Comparison of ENCODE assay signal across 16 mouse cellular contexts in the genomic region with DNA sequence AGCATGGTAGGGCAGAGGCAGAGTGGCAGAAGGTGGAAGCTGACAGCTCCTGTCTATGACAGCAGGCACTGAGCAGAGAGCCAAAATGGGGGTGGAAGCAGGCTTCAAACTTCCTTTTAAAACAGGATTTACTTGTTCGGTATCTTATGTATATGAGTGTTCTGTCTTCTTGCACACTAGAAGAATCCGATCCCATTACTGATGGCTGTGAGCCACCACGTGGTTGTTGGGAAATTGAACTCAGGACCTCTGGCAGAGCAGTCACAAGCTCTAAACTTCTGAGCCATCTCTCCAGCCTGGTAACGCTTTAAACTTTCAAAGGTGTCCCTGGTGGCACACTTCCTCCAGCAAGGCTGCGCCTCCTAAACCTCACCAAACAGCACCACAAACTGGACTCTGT.
"Had no signal": no experiment of that assay in that cellular context is flagged by ENCODE, and none has a peak within 500 bp of the region (broad histone marks: within the 10 kb centered on the region; RNA-seq: fewer than 3 reads in every experiment).

No protein-coding gene starts in this region.

- H3K9ac ChIP-seq: heart, embryonic 12.5 days; hindbrain, embryonic 12.5 days; hindbrain, embryonic 14.5 days; intestine, embryonic 15.5 days; limb, embryonic 12.5 days; liver, embryonic 13.5 days had no signal

- ATAC-seq: hindbrain, embryonic 16.5 days; inflammation-experienced regulatory T-cells, adult 6 months; intestine, embryonic 15.5 days; intestine, postnatal 0 days had no signal

- H3K9me3 ChIP-seq: heart, embryonic 10.5 days; heart, embryonic 12.5 days; hindbrain, embryonic 10.5 days; hindbrain, embryonic 12.5 days; intestine, embryonic 15.5 days; limb, embryonic 10.5 days; limb, embryonic 12.5 days; liver, embryonic 13.5 days had no signal

- H3K27me3 ChIP-seq: heart, embryonic 12.5 days; hindbrain, embryonic 12.5 days; intestine, embryonic 15.5 days; limb, embryonic 12.5 days; liver, embryonic 13.5 days had no signal

- H3K27ac ChIP-seq: heart, embryonic 10.5 days; hindbrain, embryonic 10.5 days; hindbrain, embryonic 12.5 days; hindbrain, embryonic 14.5 days; intestine, embryonic 15.5 days; left cerebral cortex, adult 2 months; limb, embryonic 10.5 days; limb, embryonic 12.5 days; liver, embryonic 13.5 days had no signal

- H3K4me1 ChIP-seq: hindbrain, embryonic 10.5 days; hindbrain, embryonic 12.5 days; intestine, embryonic 15.5 days; limb, embryonic 10.5 days; limb, embryonic 12.5 days had no signal

- DNase-seq: gastrocnemius, postnatal 36 days; heart, adult 18-20 months; liver, embryonic 13.5 days had no signal

- H3K4me2 ChIP-seq: heart, embryonic 12.5 days; hindbrain, embryonic 12.5 days; hindbrain, embryonic 14.5 days; intestine, embryonic 15.5 days; limb, embryonic 12.5 days; liver, embryonic 11.5 days; liver, embryonic 13.5 days had no signal

- H3K36me3 ChIP-seq: heart, embryonic 10.5 days; heart, embryonic 12.5 days; hindbrain, embryonic 12.5 days; intestine, embryonic 15.5 days; limb, embryonic 10.5 days; limb, embryonic 12.5 days had no signal

- H3K4me3 ChIP-seq: heart, embryonic 10.5 days; heart, embryonic 12.5 days; hindbrain, embryonic 10.5 days; hindbrain, embryonic 12.5 days; intestine, embryonic 15.5 days; left cerebral cortex, adult 2 months; limb, embryonic 10.5 days; limb, embryonic 12.5 days; liver, embryonic 13.5 days had no signal
